Mouse (Mus musculus) cerebellum, postnatal 25 days (tissue): ENCODE data around the gene Gjc1.
A peak's percentile ranks its signal among the peaks of the same experiment; 100 is the strongest.

ENCODE experiments used
- DNase-seq, 2 experiments: peaks; one replicate each; pipeline ENCODE4 v3.0.0; 2021; ENCODE audit warnings: mixed read lengths in 2 of 2

The Gjc1 gene

GRCm38 (mm10) chr11:102810721-102811485 is 8.6 kb downstream of the Gjc1 start:
- peak in 1 of 2 experiments; percentile 34 for DNase-seq

GRCm38 (mm10) chr11:102808246-102808645 is 11.3 kb downstream of the Gjc1 start:
- no peak for DNase-seq

- DNase-seq, result no peak
These were observed 16.0 kb downstream of the Gjc1 start for GRCm38 (mm10) chr11:102803453-102803852.

- no peak for DNase-seq
These were observed 25.3 kb downstream of the Gjc1 start for GRCm38 (mm10) chr11:102794157-102794556.

GRCm38 (mm10) chr11:102791682-102792445 is 27.6 kb downstream of the Gjc1 start:
- no peak for DNase-seq

- DNase-seq, result no peak
These were observed 31.8 kb downstream of the Gjc1 start for GRCm38 (mm10) chr11:102787688-102788177.

- DNase-seq, result peak in 1 of 2 experiments; percentile 14
These were observed 36.1 kb downstream of the Gjc1 start for GRCm38 (mm10) chr11:102783443-102783842.

- peak in 1 of 2 experiments; percentile 16 for DNase-seq
These were observed 38.0 kb downstream of the Gjc1 start for GRCm38 (mm10) chr11:102781523-102781922.

GRCm38 (mm10) chr11:102780986-102781351 is 38.5 kb downstream of the Gjc1 start:
- no peak for DNase-seq

- peak; percentile 50 to 54 for DNase-seq
These were observed 39.1 kb downstream of the Gjc1 start for GRCm38 (mm10) chr11:102780271-102780985.

GRCm38 (mm10) chr11:102779824-102780223 is 39.7 kb downstream of the Gjc1 start:
- peak; percentile 45 to 49 for DNase-seq

GRCm38 (mm10) chr11:102779081-102779638 is 40.3 kb downstream of the Gjc1 start:
- peak; percentile 63 to 79 for DNase-seq

GRCm38 (mm10) chr11:102778597-102778996 is 40.9 kb downstream of the Gjc1 start:
- peak; percentile 29 to 39 for DNase-seq

- DNase-seq, result peak; percentile 31 to 47
These were observed 41.3 kb downstream of the Gjc1 start for GRCm38 (mm10) chr11:102778165-102778564.

- DNase-seq, result peak; percentile 66 to 77
These were observed 41.9 kb downstream of the Gjc1 start for GRCm38 (mm10) chr11:102777598-102777997.

GRCm38 (mm10) chr11:102774621-102775141 is 44.8 kb downstream of the Gjc1 start:
- DNase-seq, result peak; percentile 89 to 93

GRCm38 (mm10) chr11:102773713-102774611 is 45.5 kb downstream of the Gjc1 start:
- peak; percentile 96 to 97 for DNase-seq

GRCm38 (mm10) chr11:102772771-102773700 is 46.5 kb downstream of the Gjc1 start:
- DNase-seq, result peak; percentile 63

- peak; percentile 40 to 49 for DNase-seq
These were observed 47.4 kb downstream of the Gjc1 start for GRCm38 (mm10) chr11:102771916-102772714.
